Mouse (Mus musculus) lung, postnatal 36 days (tissue): ENCODE results near the gene Dnajc30.

Source experiments
- DNase-seq: peaks from one replicate; pipeline ENCODE4 v3.0.0; 2022; ENCODE audit warnings: mixed read lengths

The Dnajc30 gene

GRCm38 (mm10) chr5:135109976-135110375, 46.0 kb downstream of the Dnajc30 start:
- no peak for DNase-seq

GRCm38 (mm10) chr5:135113782-135114181, 49.8 kb downstream of the Dnajc30 start:
- no peak for DNase-seq

GRCm38 (mm10) chr5:135115241-135115640, 51.2 kb downstream of the Dnajc30 start:
- no peak for DNase-seq
